16 mouse cellular contexts compared by ENCODE assay signal in the genomic region with DNA sequence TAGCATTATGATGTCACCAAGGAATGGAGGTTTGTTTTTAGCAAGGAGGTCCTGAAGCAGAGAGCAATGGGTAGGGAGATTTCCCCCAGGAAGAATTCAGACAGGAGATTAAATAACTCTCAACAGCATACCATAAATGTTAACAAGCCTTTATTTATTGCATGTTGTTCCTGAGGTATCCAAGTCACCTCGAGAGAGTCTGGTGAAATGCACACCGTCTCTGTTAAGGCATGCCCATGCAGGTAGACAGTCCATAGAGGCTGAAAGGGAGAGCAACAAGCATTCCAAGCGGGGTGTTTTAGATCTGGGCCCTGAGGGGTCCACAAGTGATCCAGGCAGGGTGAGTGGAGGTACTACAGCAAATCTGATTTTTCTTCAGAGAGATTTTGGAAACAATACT.
"Had no signal": no experiment of that assay in that cellular context is flagged by ENCODE, and none has a peak within 500 bp of the region (broad histone marks: within the 10 kb centered on the region; RNA-seq: fewer than 3 reads in every experiment).

No protein-coding gene starts in this region.

- H3K4me1 ChIP-seq: megakaryocyte, embryonic 14.5 days; midbrain, embryonic 13.5 days; midbrain, embryonic 15.5 days; neural tube, embryonic 12.5 days; stomach, embryonic 15.5 days had no signal

- H3K9me3 ChIP-seq: megakaryocyte, embryonic 14.5 days; midbrain, embryonic 13.5 days; midbrain, embryonic 15.5 days; neural tube, embryonic 12.5 days; stomach, embryonic 15.5 days had no signal

- H3K4me2 ChIP-seq: lung, embryonic 14.5 days; midbrain, embryonic 11.5 days; midbrain, embryonic 13.5 days; midbrain, embryonic 15.5 days; neural tube, embryonic 12.5 days; stomach, embryonic 15.5 days had no signal

- H3K4me3 ChIP-seq: megakaryocyte, embryonic 14.5 days; midbrain, embryonic 13.5 days; midbrain, embryonic 15.5 days; neural tube, embryonic 12.5 days; stomach, embryonic 15.5 days had no signal

- H3K9ac ChIP-seq: lung, embryonic 14.5 days; midbrain, embryonic 13.5 days; midbrain, embryonic 15.5 days; neural tube, embryonic 12.5 days; stomach, embryonic 15.5 days had no signal

- H3K27me3 ChIP-seq: megakaryocyte, embryonic 14.5 days; midbrain, embryonic 13.5 days; midbrain, embryonic 15.5 days; neural tube, embryonic 12.5 days; stomach, embryonic 15.5 days had no signal

- H3K27ac ChIP-seq: macrophage; midbrain, embryonic 13.5 days; midbrain, embryonic 15.5 days; neural tube, embryonic 12.5 days; stomach, embryonic 15.5 days; stomach, postnatal 0 days had no signal

- H3K36me3 ChIP-seq: midbrain, embryonic 13.5 days; midbrain, embryonic 15.5 days; neural tube, embryonic 12.5 days; stomach, embryonic 15.5 days had no signal

- ATAC-seq: midbrain, embryonic 13.5 days; midbrain, embryonic 15.5 days had no signal

- DNase-seq: lung, adult 18-20 months; lung, embryonic 14.5 days; lung, postnatal 10 days; lung, postnatal 36 days; right cerebral cortex, postnatal 14 days; thymus, adult 2 months; thymus, postnatal 25 days; thymus, postnatal 4 days had no signal
